Mouse (Mus musculus) frontal cortex, postnatal 25 days (tissue): Measurements from ENCODE around the gene Sh3bgr.

Experiments
- DNase-seq, 2 experiments: peaks; one replicate each; pipeline ENCODE4 v3.0.0; 2022; ENCODE audit warnings: low spot score in 2 of 2

Sh3bgr gene

DNA sequence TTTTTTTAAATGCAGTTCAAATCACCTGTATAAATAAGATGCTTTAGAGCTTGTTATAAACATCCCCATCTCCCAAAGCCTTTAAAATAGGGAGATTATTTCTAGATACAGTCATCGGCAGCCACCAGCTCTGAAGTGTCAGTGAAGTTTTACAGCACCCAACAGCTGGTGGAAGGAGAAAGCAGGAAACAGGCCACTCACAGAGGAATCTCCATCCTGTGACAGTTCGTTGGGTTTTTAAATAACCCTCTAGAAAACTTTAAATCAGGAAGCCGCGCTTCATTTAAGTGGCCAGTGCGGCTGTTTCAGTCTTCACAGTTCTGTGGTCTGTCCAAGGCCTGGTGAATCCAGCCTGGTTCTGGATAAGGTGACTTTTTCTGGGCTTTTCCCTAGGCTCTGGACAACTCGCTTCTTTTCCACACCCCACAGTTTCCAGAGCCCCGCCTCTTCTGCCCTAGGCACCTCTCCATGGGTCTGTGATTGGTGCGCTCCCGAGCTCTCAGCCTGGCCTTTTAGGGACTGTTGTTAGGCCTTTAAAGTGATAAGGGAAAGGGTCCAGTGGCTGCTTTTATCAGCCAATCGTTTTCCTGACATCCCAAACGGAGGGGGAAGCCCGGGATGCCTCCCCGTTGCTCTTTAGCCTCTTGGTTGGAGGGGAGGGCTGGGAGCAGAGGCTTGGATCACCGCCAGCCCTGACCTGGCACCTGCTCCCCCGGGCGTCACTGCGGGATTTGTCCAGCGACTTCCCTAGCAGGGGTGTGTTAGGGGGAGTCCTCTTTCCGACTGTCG lies at the start of gene Sh3bgr:
TSS of gene Sh3bgr (plus strand) at position 538 of the 789 bp plus-strand sequence.
- no peak for DNase-seq

DNA sequence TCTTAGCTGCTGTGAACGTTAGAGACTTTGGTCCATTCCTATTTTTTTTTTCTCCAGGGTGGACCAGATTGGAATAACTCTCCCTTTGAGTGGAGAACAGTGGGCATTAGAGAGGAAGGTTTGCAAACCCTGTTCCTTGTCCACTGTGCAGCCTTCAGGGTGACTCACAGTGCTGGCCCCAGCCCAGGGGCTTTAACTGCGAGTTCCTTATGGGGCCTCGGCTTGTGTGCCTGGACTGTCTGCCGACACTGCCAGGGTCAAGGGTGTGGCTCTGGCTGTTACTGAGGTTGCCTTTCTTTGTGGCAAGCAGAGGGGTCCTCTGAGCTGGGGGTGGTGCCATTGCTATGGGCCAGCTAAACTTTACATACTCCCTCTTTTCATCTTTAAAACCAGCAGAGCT lies 49.3 kb upstream of the Sh3bgr start:
- DNase-seq = no peak

DNA sequence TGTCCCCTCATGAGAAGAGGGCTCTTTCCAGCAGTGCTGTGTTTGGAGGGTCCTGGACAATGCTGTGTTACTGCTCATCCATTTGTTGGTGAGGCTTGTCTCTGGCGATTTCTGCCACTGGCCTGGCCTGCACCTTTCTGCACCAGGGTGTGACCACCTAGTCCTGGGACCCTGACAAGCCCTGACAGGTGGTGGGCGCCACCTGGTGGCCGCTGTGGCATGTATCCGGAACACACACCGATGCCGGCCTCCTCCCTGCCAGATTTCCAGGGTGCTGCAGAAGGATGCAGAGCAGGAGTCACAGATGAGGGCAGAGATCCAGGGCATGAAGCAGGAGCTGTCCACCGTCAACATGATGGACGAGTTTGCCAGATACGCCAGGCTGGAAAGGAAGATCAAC lies 48.7 kb upstream of the Sh3bgr start:
- peak; percentile 37 to 44 for DNase-seq

DNA sequence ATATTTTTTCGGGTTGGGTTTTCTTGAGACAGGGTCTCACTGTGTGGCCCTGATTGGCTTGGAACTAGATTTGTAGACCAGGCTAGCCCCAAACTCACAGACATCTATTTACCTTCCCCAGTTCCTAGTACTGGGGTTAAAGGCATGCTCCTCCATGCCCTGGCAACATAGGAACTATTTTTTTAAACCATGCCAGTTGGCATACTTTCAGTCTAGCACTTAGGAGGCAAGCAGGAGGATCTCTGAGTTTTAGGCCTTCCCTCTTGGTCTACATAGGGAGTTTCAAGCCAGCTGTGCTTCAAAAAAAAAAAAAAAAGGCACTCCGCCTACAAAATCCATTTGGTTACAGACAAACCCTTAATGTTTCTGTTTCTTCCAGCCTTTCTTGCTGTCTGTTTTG lies 45.8 kb upstream of the Sh3bgr start:
- DNase-seq = no peak

DNA sequence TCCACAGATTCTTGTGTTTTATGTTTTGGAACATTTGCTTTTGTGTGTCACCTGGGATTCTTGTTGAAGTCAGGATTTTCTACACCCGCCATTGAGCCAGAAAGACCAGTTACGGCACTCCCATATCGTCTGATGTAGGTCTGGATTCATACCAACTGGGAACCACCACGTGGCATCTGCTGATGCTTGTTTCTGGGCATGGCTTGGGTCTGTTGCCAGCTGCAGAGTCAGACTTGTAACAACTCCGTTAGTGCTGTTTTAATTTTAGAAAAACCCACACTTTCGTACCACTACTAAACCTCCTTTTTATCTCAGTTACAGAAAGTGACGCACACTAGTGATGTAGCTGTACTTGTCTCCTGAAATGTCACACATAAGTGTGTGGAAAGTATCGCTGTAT lies 44.2 kb upstream of the Sh3bgr start:
- DNase-seq = peak; percentile 18 to 42

DNA sequence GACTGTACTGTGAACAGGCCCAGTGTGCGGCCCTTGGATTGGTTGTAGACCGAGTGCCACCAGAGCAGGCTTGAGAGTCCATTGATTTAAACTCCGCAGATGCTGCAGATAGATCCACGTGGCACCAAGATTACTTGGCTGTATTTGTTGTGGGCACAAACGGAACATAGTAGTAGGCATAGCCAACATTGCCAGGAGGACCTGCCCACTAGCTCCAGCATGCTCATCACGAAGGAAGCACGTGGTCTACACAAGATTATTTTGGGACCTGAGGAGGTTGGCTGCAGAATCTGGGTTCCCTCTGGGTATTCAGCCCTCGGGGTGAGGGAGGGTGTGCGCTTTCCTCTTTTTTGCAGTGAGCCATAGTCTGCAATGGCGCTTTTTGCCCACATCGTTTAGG lies 43.1 kb upstream of the Sh3bgr start:
- peak in 1 of 2 experiments; percentile 50 for DNase-seq

DNA sequence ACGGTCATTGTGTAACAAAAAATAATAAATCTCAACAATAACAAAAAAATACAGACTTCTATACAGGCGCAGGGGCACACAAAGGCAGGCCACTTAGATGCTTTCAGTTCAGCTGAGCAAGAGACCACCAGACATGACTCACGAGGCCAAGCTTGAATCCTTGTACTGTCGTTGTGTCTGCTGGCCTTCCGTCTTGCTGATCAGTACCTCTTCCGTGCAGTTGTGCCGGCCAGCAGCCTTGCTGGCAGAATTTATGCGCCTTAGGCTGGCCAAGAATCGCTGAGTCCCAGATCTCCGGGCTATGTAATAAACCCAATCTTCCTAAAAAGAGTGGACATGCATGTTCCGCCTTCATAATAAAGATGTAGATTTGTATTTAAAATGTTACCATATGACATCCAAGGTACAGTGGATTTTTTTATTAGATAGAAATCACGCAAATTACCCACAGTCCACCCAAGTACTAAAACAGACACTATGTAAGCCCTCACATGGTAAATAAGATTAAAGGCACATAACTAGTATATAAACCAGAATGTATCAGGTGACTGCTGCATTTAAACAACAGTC lies 41.7 kb upstream of the Sh3bgr start:
- no peak for DNase-seq

DNA sequence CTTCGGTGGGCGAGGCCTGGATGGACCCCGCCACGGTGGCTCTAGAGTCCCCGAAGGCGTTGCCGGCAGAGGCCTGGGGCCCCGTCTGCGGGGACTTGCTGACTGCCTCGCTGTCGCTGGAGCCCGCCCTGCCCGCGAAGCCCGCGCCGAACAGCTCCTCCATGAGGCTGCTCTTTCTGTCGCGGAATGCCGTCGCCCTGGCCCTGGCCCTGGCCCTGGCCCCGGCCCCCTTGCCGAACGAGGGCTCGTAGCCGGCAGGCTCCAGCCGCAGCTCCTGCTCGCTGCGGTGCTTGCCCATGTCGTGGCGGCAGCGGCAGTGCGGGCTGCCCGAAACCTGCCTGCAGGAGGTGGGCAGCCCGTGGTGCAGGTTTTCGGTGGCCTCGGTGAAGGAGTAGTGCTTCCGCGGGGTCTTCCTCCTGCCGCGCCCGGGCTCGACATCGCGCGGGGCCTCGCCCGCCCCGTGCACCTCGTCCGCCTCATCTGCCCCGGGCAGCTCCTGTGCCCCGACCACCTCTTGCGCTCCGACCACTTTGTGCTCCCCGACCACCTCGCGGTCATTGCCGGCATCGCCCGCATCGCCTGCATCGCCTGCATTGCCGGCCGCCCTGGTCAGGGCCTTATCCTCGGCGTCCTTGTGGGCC lies 41.0 kb upstream of the Sh3bgr start:
- DNase-seq = peak in 1 of 2 experiments; percentile 19

DNA sequence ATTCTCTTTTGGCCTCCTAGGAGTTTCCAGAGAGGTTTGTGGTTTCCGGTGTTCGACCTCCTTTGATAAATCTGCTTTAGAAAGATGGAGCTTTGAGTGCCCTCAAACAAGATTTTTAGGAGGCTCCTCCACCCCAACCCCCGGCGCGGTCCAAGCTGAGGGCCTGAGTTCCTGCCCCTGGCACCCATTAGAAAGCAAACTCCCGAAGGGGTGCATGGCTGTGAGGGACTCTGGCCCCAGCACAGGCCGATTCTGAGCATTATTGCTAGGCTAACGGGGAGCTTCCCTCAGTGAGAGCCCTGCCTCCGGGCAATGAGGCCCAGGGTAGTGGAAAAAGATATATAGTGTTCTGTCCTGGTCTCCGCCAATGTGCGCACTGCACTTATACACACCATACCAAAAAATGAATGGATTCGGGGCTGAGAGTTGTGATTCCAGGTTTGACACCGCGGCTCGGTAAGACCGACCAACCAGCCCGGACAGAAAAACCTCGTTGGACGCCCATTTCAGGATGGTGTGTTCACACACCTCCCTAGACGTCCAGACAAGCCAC lies 40.4 kb upstream of the Sh3bgr start:
- DNase-seq = no peak

DNA sequence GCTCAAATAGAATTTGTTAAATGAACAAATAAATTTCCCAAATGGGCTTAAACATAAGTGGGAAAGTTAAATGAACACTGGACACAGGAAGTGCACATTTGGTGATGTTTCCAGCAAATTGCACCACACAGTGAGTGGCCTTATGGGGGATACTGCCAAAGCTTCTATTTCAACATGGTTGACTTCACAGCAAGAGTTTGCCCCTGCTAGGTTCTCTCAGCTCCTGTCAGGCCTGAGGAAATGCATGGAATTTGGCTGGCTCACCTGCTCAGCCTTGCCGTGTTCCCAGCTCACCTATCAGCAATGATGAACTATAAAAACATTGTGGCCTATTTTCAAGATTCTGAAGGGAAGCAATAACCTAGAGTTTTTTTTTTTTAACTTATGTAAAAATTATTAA lies 39.3 kb upstream of the Sh3bgr start:
- no peak for DNase-seq

DNA sequence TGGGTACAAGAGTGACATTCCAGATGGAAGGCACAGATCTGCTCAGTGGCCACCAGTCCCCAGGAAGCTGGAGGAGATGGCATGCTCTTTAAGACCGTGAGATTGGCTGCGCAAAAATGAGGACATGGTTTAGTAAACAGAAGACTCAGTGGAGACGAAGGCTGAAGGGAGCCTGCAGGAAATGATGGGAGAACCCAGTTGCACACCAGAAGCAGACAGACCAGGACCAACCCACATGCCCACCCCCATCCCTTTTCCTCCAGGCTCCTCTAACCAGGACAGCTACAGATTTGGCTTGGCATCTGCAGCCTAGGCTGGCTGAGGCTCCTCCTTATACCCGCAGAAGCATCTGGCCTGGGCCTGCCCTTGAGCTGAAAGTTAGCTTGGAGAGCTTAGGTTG lies 38.9 kb upstream of the Sh3bgr start:
- no peak for DNase-seq

DNA sequence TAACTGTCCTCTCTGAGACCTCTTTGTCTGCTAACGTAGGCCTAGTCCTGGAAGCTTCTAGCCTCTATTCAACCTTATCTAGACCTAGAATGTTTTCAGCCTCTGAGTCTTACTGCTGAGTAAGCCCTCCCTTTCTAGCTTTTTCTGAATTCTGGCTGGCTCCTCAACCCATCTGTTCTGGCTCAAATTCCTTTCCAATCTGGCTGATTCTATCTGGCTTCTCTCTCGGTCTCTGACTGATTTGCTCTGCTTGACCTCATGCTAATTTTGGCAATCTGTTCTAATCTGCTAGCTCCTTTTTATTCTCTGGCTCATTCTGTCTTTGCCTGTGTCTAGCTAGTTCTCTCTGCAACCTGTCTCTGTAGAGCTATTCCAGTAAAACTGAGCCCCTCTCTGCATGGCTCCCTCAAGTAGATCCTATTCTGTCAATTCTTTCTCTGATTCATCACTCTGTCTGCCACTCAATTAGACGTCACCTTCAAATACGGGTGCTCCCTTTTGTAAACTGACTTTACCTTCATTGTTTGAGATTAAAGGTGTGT lies 34.5 kb upstream of the Sh3bgr start:
- DNase-seq = no peak

DNA sequence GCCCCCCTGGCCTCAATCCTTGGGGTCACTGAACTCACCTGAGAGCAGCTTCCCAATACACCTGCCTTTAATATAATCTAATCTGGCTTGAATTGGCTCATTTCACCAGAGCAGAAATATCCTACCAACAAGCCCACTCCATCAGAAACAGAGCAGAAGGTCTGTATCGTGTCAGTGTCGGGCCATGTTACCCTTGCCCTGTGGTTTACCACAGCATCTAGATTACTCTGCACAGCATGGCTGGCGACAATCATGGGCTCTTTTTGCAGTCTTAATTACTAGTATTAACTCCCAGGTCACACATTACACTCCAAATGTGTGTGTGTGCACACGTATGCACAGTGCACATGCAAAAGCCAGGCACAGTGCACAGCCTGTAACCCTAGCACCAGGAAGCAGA lies 31.4 kb upstream of the Sh3bgr start:
- no peak for DNase-seq

DNA sequence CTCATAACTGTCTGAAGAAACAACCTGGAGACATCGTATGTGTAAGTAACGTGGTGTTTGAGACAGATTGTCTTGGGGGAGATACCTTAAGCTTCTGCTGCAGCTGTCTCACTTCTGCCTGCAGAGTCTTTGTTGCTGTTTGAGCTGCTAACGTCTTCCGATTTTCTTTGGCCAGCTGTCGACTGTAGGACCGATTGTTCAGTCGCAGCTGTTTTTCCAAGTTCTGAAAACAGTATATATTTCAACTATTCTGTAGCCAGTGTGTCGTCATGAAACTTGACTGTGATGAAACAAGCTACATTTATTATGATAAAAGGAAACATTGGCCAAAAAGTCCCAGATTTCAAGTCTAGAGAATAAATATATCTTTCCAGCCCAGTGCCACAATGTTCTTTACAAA lies 26.6 kb upstream of the Sh3bgr start:
- DNase-seq = no peak

DNA sequence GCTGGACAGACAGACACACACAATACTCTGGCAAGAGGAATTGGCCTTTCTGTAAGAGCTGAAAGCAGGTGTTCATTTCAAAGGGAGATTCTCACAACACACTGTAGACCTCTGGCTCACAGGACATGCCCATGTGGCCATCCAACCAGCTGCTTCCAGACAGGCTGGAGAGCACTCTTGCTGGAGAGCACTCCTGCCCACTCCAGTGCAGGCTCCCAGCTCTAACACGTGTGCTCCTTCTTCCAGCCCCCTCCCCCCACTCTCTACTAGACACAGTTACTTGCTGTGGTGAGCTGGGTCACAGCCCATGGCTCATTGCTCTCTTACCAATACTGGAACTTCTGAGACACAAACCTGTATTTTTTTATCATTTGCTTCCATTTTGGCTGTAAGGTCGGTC lies 24.9 kb upstream of the Sh3bgr start:
- no peak for DNase-seq

DNA sequence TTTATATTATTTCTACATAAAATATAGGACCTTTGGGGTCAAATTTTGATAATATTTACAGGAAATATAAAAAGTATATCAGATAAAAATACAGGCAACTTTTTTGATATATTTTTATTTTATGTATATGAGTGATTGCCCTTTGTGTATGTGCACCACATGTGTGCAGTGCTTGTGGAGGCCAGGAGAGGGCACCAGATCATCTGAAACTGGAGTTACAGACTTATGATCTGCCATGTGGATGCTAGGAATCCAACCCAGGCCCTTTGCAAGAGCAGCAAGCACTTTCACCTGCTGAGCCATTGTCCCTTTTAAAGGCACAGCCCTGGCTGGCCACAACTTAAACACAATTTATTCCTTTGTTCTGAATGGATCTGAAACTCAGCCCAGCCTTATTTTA lies 21.1 kb upstream of the Sh3bgr start:
- no peak for DNase-seq

DNA sequence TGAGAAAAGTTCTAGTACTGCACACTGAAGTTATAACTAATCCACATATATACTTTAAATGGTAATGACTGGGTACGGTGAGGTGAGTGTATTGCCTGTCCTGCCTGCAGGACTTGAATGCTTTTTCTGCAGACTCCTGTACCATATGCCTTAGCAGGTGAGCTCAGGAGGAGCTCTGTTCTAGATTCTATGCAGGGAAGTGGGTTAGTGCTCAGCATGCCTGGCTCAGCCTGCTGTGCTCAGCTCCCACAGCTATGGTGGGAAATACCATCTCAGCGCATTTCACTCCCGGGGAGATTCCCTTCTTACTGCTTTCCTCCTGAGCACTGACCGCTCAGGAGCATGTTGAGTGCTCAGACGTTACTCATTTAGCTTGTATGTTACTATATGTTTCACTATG lies 12.6 kb upstream of the Sh3bgr start:
- no peak for DNase-seq

DNA sequence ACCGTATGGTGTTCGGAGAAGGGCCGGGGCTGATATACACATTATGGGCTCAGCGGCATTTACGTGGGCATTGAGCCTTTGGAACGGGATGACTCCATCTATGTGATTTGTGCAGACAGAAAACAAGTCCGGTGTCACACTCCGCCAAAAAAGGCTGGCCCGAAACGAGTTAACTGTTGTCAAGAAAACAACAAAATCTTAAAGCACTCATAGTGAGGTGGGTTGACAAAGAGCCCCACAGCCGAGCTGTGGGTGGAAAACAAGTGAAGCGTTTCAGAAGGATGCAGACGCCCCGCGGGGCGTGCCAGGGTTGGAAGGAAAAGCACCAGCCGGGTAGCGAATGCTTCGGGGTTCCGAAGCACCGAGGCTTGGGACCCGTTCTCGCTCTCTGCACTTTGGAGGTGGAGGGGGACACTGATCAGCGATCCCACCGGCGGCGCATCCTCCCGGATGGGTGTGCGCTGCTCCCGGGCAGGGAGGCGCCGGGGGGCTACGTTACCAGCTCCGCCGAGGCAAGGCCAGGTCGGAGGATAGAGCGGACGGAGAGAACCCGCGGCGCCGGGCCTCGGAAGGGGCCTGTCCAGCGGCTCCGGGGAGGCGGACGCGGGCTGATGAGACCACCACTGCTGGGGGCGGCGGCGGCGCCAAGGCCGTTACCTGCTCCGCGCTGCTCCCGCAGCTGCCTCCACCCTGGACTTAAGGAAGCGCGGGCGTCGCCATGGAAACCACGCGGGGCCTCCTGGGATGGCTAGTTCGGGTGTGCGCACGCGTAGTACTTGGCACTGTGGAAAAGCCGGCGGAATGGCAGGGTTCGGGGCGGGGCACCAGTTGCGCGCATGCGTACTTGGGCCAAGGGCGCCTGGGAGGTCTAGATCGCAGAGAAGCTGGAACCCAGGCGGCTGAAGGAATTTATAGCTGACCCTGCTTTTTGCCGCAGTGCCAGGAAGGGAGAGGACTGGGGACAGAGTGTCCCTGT lies 8.4 kb upstream of the Sh3bgr start, which contains the start of gene Lca5l:
TSS of gene Lca5l (minus strand) at position 741 of the 976 bp plus-strand sequence.
- DNase-seq = peak; percentile 99

DNA sequence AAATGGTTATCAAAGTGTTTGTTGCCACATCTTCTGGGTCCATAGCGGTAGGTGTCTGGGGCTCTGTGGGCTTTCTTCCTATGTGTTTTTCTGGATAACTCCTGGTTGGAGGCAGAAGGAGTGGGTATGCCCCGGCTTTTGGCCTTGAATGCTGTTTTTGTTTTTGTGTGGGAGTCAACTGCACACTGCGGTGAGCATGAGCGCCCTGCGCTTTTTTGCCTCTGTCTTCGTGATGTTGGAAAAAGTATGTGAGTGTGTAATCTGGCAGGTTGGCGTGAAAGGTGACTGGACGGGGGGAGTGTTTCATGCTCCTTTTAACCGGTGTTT lies 415 bp downstream of the Sh3bgr start:
- DNase-seq = no peak

DNA sequence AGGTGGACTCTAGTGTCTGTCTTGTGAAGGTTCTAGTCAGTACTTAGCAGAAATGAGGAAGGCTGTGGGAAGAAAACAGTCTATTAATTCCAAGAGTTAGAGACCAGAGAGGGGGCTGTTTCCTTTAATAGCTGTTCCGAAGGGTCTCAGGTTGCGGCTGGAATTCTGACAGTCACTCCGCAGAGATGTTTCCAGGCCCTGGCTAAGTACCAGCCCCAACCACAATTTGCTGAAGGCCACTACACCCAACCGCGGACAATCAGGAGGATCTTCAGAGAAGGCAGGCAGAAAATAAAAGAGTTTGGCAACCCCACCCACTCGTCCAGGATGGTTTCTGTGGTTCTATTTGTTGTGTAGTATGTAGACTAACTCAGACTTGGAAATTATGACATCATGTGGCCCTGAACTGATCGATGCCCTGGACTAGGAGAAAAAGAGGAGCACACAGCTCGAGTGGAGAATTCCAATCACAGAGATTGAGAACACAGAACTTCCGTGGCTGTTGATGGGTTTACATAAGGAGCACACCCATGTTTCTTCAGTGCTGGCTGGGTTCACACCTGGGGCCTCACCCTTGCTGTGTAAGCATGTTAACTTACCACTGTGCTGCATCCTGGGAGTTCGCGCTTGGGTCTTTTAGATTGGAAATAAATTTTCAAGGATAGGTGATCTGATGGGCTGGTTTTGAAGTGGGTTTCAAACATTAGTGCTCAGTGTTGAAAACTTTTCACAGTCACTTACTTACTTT lies 1.4 kb downstream of the Sh3bgr start:
- no peak for DNase-seq

DNA sequence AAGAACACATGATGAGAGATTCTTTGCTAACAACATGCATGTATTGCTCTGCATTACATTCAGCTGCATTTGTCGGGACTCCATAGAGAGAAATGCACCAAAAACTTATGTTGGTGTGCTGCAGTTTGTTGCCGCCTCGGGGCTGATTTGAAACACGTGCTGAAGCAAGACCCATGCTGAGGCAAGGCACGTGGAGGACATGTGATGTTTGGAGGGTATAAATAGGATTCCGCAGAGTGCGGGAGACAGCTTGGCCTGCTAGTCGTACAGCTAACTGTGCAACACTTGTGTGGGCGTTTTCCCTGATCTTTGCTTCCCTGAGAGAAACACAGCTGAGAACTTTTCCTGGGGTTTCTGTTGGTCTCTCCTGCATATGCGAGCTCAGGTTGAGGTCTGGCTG lies 9.5 kb downstream of the Sh3bgr start:
- no peak for DNase-seq
